Mouse (Mus musculus): ENCODE measurements around the gene Zic4. TPM values are rescaled to one million over a fixed set of nuclear protein-coding genes. Genes with fewer than 3 reads are reported as not detected.

Gene Zic4
- not detected for polyA plus RNA-seq (2021)

GRCm38 (mm10) chr9:91361856-91362601, at the start of gene Zic4:
Zic4 (plus strand) TSS chr9:91362413.
- peaks cover 73% of the 10 kb centered on the region for H3K27me3 ChIP-seq
- DNase-seq (ENCODE audit: low read depth, low spot score) (no peak), ATAC-seq (peak; percentile 36)
- POLR2A ChIA-PET, result no interaction called here
- TF ChIP-seq CTCF (IDR thresholded peaks at IDR 0.05), result no peak
- in situ Hi-C loops (cut with MboI; ENCODE audit: low pct_unique_long_range_greater_than_20kb), result no loop called here
- CTCF ChIA-PET, result no interaction called here

- in situ Hi-C loops (cut with MboI; ENCODE audit: low pct_unique_long_range_greater_than_20kb), result no loop called here
- POLR2A ChIA-PET, result no interaction called here
- DNase-seq (ENCODE audit: low read depth, low spot score), result no peak
- no peak for TF ChIP-seq CTCF (IDR thresholded peaks at IDR 0.05)
- CTCF ChIA-PET, result no interaction called here
- H3K27me3 ChIP-seq, result peaks cover 37% of the 10 kb centered on the region
- no peak for ATAC-seq
Observed at GRCm38 (mm10) chr9:91347591-91347990, 14.6 kb upstream of the Zic4 start.

- no peak for ATAC-seq
- ChIA-PET CTCF (no interaction called here), POLR2A (no interaction called here)
- H3K27me3 ChIP-seq, result peaks cover 44% of the 10 kb centered on the region
- in situ Hi-C loops (cut with MboI; ENCODE audit: low pct_unique_long_range_greater_than_20kb), result no loop called here
- DNase-seq (ENCODE audit: low read depth, low spot score), result no peak
- no peak for TF ChIP-seq CTCF (IDR thresholded peaks at IDR 0.05)
Observed at GRCm38 (mm10) chr9:91348746-91349145, 13.5 kb upstream of the Zic4 start.

- H3K27me3 ChIP-seq, result peaks cover 54% of the 10 kb centered on the region
- POLR2A ChIA-PET, result no interaction called here
- DNase-seq (ENCODE audit: low read depth, low spot score) (no peak), ATAC-seq (no peak)
- in situ Hi-C loops (cut with MboI; ENCODE audit: low pct_unique_long_range_greater_than_20kb), result no loop called here
- CTCF ChIA-PET, result no interaction called here
- TF ChIP-seq CTCF (IDR thresholded peaks at IDR 0.05), result no peak
Observed at GRCm38 (mm10) chr9:91350211-91350791, 11.9 kb upstream of the Zic4 start.

- ChIA-PET CTCF (no interaction called here), POLR2A (no interaction called here)
- ATAC-seq, result no peak
- in situ Hi-C loops (cut with MboI; ENCODE audit: low pct_unique_long_range_greater_than_20kb), result no loop called here
- TF ChIP-seq CTCF (IDR thresholded peaks at IDR 0.05), result no peak
- H3K27me3 ChIP-seq, result peaks cover 54% of the 10 kb centered on the region
- DNase-seq (ENCODE audit: low read depth, low spot score), result no peak
Observed at GRCm38 (mm10) chr9:91350861-91351291, 11.3 kb upstream of the Zic4 start.

- in situ Hi-C loops (cut with MboI; ENCODE audit: low pct_unique_long_range_greater_than_20kb), result no loop called here
- no peak for DNase-seq (ENCODE audit: low read depth, low spot score)
- H3K27me3 ChIP-seq, result peaks cover 56% of the 10 kb centered on the region
- no peak for TF ChIP-seq CTCF (IDR thresholded peaks at IDR 0.05)
- POLR2A ChIA-PET, result no interaction called here
- CTCF ChIA-PET, result no interaction called here
- no peak for ATAC-seq
Observed at GRCm38 (mm10) chr9:91351361-91351760, 10.9 kb upstream of the Zic4 start.

GRCm38 (mm10) chr9:91351961-91352411, 10.2 kb upstream of the Zic4 start:
- CTCF ChIA-PET, result no interaction called here
- TF ChIP-seq CTCF (IDR thresholded peaks at IDR 0.05), result no peak
- no peak for ATAC-seq
- in situ Hi-C loops (cut with MboI; ENCODE audit: low pct_unique_long_range_greater_than_20kb), result no loop called here
- H3K27me3 ChIP-seq, result peaks cover 62% of the 10 kb centered on the region
- DNase-seq (ENCODE audit: low read depth, low spot score), result no peak
- POLR2A ChIA-PET, result no interaction called here

- POLR2A ChIA-PET, result no interaction called here
- TF ChIP-seq CTCF (IDR thresholded peaks at IDR 0.05), result no peak
- DNase-seq (ENCODE audit: low read depth, low spot score) (no peak), ATAC-seq (no peak)
- CTCF ChIA-PET, result no interaction called here
- H3K27me3 ChIP-seq, result peaks cover 69% of the 10 kb centered on the region
- in situ Hi-C loops (cut with MboI; ENCODE audit: low pct_unique_long_range_greater_than_20kb), result no loop called here
Observed at GRCm38 (mm10) chr9:91352786-91353185, 9.4 kb upstream of the Zic4 start.

GRCm38 (mm10) chr9:91353551-91354433, 8.4 kb upstream of the Zic4 start:
- ChIA-PET CTCF (interaction anchor here (0.6 kb wide), 1 partner anchor 42 kb away, joined by 3 read pairs; no protein-coding TSS in a partner anchor), POLR2A (no interaction called here)
- H3K27me3 ChIP-seq, result peaks cover 75% of the 10 kb centered on the region
- in situ Hi-C loops (cut with MboI; ENCODE audit: low pct_unique_long_range_greater_than_20kb), result no loop called here
- no peak for ATAC-seq
- no peak for TF ChIP-seq CTCF (IDR thresholded peaks at IDR 0.05)
- DNase-seq (ENCODE audit: low read depth, low spot score), result no peak

- POLR2A ChIA-PET, result no interaction called here
- H3K27me3 ChIP-seq, result peaks cover 75% of the 10 kb centered on the region
- ATAC-seq (no peak), DNase-seq (ENCODE audit: low read depth, low spot score) (no peak)
- in situ Hi-C loops (cut with MboI; ENCODE audit: low pct_unique_long_range_greater_than_20kb), result no loop called here
- TF ChIP-seq CTCF (IDR thresholded peaks at IDR 0.05), result no peak
- CTCF ChIA-PET, result no interaction called here
Observed at GRCm38 (mm10) chr9:91354434-91355269, 7.6 kb upstream of the Zic4 start.

All from Patski (cell line).